Mouse (Mus musculus): ENCODE measurements around the gene Abca7. TPM values are rescaled to one million over a fixed set of nuclear protein-coding genes. Genes with fewer than 3 reads are reported as not detected.

Gene Abca7
- polyA plus RNA-seq, 1 experiment from 2014 or later = 5.2 TPM

- H3K4me1 ChIP-seq = no peaks in the 10 kb centered on the region
- H3K4me3 ChIP-seq (replicated peaks) = no peak overlapping the region
- H3K27me3 ChIP-seq (replicated peaks) = peaks cover 16% of the 10 kb centered on the region
- no peak for ATAC-seq (ENCODE audit: low FRiP score)
- no peak overlapping the region for H3K4me2 ChIP-seq
- H3K27ac ChIP-seq (replicated peaks) = no peak overlapping the region
- WGBS = 82% methylated on average over 15 of the region's 15 CpGs
- no peak overlapping the region; the same call in 1 of the 2 replicates for H3K9ac ChIP-seq (replicated peaks)
- H3K36me3 ChIP-seq = no peaks in the 10 kb centered on the region
- no peaks in the 10 kb centered on the region for H3K9me3 ChIP-seq (replicated peaks)
These were observed 28.1 kb downstream of the Abca7 start for GRCm38 (mm10) chr10:80024229-80025043.

GRCm38 (mm10) chr10:80025044-80025347 lies 28.7 kb downstream of the Abca7 start:
- Histone ChIP-seq H3K36me3 (no peaks in the 10 kb centered on the region), H3K9ac (replicated peaks) (no peak overlapping the region), H3K9me3 (replicated peaks) (no peaks in the 10 kb centered on the region), H3K27ac (replicated peaks) (no peak overlapping the region), H3K4me2 (no peak overlapping the region), H3K4me3 (replicated peaks) (no peak overlapping the region), H3K27me3 (replicated peaks) (peaks cover 11% of the 10 kb centered on the region), H3K4me1 (no peaks in the 10 kb centered on the region)
- 62% methylated on average over 4 of the region's 4 CpGs for WGBS
- ATAC-seq (ENCODE audit: low FRiP score) = no peak

GRCm38 (mm10) chr10:80025463-80025862 lies 29.2 kb downstream of the Abca7 start:
- Histone ChIP-seq H3K4me1 (no peaks in the 10 kb centered on the region), H3K9ac (replicated peaks) (no peak overlapping the region), H3K4me3 (replicated peaks) (no peak overlapping the region), H3K4me2 (no peak overlapping the region), H3K27ac (replicated peaks) (no peak overlapping the region), H3K9me3 (replicated peaks) (no peaks in the 10 kb centered on the region), H3K36me3 (no peaks in the 10 kb centered on the region), H3K27me3 (replicated peaks) (peaks cover 6% of the 10 kb centered on the region)
- ATAC-seq (ENCODE audit: low FRiP score) = no peak
- WGBS = 75% methylated on average over 10 of the region's 10 CpGs

- H3K9me3 ChIP-seq (replicated peaks) = no peaks in the 10 kb centered on the region
- no peak overlapping the region for H3K4me3 ChIP-seq (replicated peaks)
- H3K4me2 ChIP-seq = no peak overlapping the region
- H3K9ac ChIP-seq (replicated peaks) = no peak overlapping the region
- no peak for ATAC-seq (ENCODE audit: low FRiP score)
- no peak overlapping the region for H3K27ac ChIP-seq (replicated peaks)
- peaks cover 4% of the 10 kb centered on the region; the same call in 1 of the 2 replicates for H3K27me3 ChIP-seq (replicated peaks)
- H3K4me1 ChIP-seq = no peaks in the 10 kb centered on the region
- no peaks in the 10 kb centered on the region for H3K36me3 ChIP-seq
- 59% methylated on average over 12 of the region's 12 CpGs for WGBS
These were observed 29.6 kb downstream of the Abca7 start for GRCm38 (mm10) chr10:80025889-80026288.

- Histone ChIP-seq H3K4me2 (no peak overlapping the region), H3K36me3 (no peaks in the 10 kb centered on the region), H3K9me3 (replicated peaks) (no peaks in the 10 kb centered on the region), H3K9ac (replicated peaks) (no peak overlapping the region), H3K4me1 (0 out of 2 replicates have a peak, but pooled peaks cover 3% of the 10 kb centered on the region), H3K27ac (replicated peaks) (no peak overlapping the region), H3K27me3 (replicated peaks) (no peaks in the 10 kb centered on the region), H3K4me3 (replicated peaks) (no peak overlapping the region)
- 70% methylated on average over 20 of the region's 20 CpGs for WGBS
- no peak for ATAC-seq (ENCODE audit: low FRiP score)
These were observed 31.6 kb downstream of the Abca7 start for GRCm38 (mm10) chr10:80027681-80028520.

GRCm38 (mm10) chr10:80028521-80028846 lies 32.2 kb downstream of the Abca7 start:
- Histone ChIP-seq H3K4me1 (0 out of 2 replicates have a peak, but pooled peaks cover 5% of the 10 kb centered on the region), H3K9ac (replicated peaks) (no peak overlapping the region), H3K4me2 (no peak overlapping the region), H3K36me3 (no peaks in the 10 kb centered on the region), H3K4me3 (replicated peaks) (no peak overlapping the region), H3K9me3 (replicated peaks) (no peaks in the 10 kb centered on the region), H3K27me3 (replicated peaks) (no peaks in the 10 kb centered on the region), H3K27ac (replicated peaks) (no peak overlapping the region)
- no peak for ATAC-seq (ENCODE audit: low FRiP score)
- 96% methylated on average over 13 of the region's 13 CpGs for WGBS

GRCm38 (mm10) chr10:80030191-80030590 lies 33.9 kb downstream of the Abca7 start:
- no peaks in the 10 kb centered on the region for H3K9me3 ChIP-seq (replicated peaks)
- 80% methylated on average over 9 of the region's 9 CpGs for WGBS
- no peak overlapping the region for H3K27ac ChIP-seq (replicated peaks)
- no peak overlapping the region for H3K4me3 ChIP-seq (replicated peaks)
- no peaks in the 10 kb centered on the region for H3K27me3 ChIP-seq (replicated peaks)
- H3K4me1 ChIP-seq = 0 out of 2 replicates have a peak, but pooled peaks cover 5% of the 10 kb centered on the region
- no peak overlapping the region for H3K9ac ChIP-seq (replicated peaks)
- H3K36me3 ChIP-seq = peaks cover 5% of the 10 kb centered on the region
- ATAC-seq (ENCODE audit: low FRiP score) = no peak
- no peak overlapping the region for H3K4me2 ChIP-seq

- H3K9ac ChIP-seq (replicated peaks) = no peak overlapping the region
- 77% methylated on average over 17 of the region's 17 CpGs for WGBS
- H3K27ac ChIP-seq (replicated peaks) = no peak overlapping the region
- H3K36me3 ChIP-seq = peaks cover 11% of the 10 kb centered on the region
- H3K4me2 ChIP-seq = no peak overlapping the region
- H3K9me3 ChIP-seq (replicated peaks) = no peaks in the 10 kb centered on the region
- no peaks in the 10 kb centered on the region for H3K27me3 ChIP-seq (replicated peaks)
- no peak for ATAC-seq (ENCODE audit: low FRiP score)
- H3K4me1 ChIP-seq = 0 out of 2 replicates have a peak, but pooled peaks cover 5% of the 10 kb centered on the region
- no peak overlapping the region for H3K4me3 ChIP-seq (replicated peaks)
These were observed 34.4 kb downstream of the Abca7 start for GRCm38 (mm10) chr10:80030736-80031135.

- 66% methylated on average over 5 of the region's 5 CpGs for WGBS
- no peak overlapping the region for H3K4me2 ChIP-seq
- H3K36me3 ChIP-seq = peaks cover 31% of the 10 kb centered on the region
- no peak for ATAC-seq (ENCODE audit: low FRiP score)
- H3K9me3 ChIP-seq (replicated peaks) = no peaks in the 10 kb centered on the region
- no peak overlapping the region for H3K4me3 ChIP-seq (replicated peaks)
- no peak overlapping the region for H3K9ac ChIP-seq (replicated peaks)
- peak overlapping the region; percentile 23; the same call in 1 of the 2 replicates for H3K27ac ChIP-seq (replicated peaks)
- peaks cover 12% of the 10 kb centered on the region for H3K4me1 ChIP-seq
- H3K27me3 ChIP-seq (replicated peaks) = no peaks in the 10 kb centered on the region
These were observed 36.6 kb downstream of the Abca7 start for GRCm38 (mm10) chr10:80032799-80033480.

- Histone ChIP-seq H3K27ac (replicated peaks) (peak overlapping the region; percentile 45; the same call in 1 of the 2 replicates), H3K9ac (replicated peaks) (no peak overlapping the region), H3K4me1 (peaks cover 20% of the 10 kb centered on the region), H3K9me3 (replicated peaks) (no peaks in the 10 kb centered on the region), H3K4me3 (replicated peaks) (no peak overlapping the region), H3K4me2 (no peak overlapping the region), H3K36me3 (peaks cover 34% of the 10 kb centered on the region), H3K27me3 (replicated peaks) (no peaks in the 10 kb centered on the region)
- WGBS = 40% methylated on average over 9 of the region's 9 CpGs
- ATAC-seq (ENCODE audit: low FRiP score) = no peak
These were observed 37.5 kb downstream of the Abca7 start for GRCm38 (mm10) chr10:80033511-80034391.

- Histone ChIP-seq H3K36me3 (peaks cover 34% of the 10 kb centered on the region), H3K27me3 (replicated peaks) (no peaks in the 10 kb centered on the region), H3K9me3 (replicated peaks) (no peaks in the 10 kb centered on the region), H3K4me2 (no peak overlapping the region), H3K4me3 (replicated peaks) (no peak overlapping the region), H3K9ac (replicated peaks) (0 out of 2 replicates have a peak overlapping the region, but pooled peaks have one; percentile 10), H3K27ac (replicated peaks) (no peak overlapping the region), H3K4me1 (peaks cover 28% of the 10 kb centered on the region)
- no peak for ATAC-seq (ENCODE audit: low FRiP score)
- WGBS = 73% methylated on average over 8 of the region's 8 CpGs
These were observed 38.9 kb downstream of the Abca7 start for GRCm38 (mm10) chr10:80035148-80035547.

Measured in neural tube, embryonic 15.5 days (tissue).